In the genomic region with DNA sequence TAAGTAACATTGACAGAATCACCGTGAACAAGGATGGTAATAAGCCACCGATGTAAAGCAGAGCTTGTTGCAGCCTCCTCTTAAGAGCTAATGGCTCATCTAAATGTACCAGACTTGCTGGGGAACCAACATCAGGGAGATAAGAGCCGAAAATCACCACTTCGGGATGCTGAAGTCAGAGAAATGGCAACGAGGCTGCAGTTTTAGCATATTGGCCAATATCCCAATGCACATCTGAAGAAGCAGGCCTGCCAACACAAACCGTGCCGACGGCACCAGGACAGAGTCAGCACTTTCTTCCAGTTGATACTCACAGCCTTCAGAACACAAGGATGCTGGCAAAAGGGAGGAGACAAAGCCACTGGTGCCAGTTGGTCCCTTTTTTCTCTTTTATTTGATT, we compare ENCODE assay signal across 23 mouse cellular contexts.
A peak's percentile ranks its signal among the peaks of the same experiment; 100 is the strongest.
DNase-seq lines count a peak whose midpoint lies in the region; ATAC-seq and TF ChIP-seq lines count a peak whose summit lies in the region.
"Had no signal": no experiment of that assay in that cellular context is flagged by ENCODE, and none has a peak within 500 bp of the region (broad histone marks: within the 10 kb centered on the region; RNA-seq: fewer than 3 reads in every experiment).

No protein-coding gene starts in this region.

- peak; percentile 66 to 72 for DNase-seq in cerebellum, postnatal 10 days
- no peak for DNase-seq in cerebellum, postnatal 36 days
- DNase-seq in hindbrain, embryonic 11.5 days (ENCODE audit: low spot score): no peak
- DNase-seq in midbrain, embryonic 14.5 days: peak; percentile 11
- DNase-seq in brain, embryonic 14.5 days (ENCODE audit: low read depth): peak; percentile 56
- DNase-seq: adrenal gland, adult 2 months; heart, adult 11 months; heart, postnatal 36 days; kidney, adult 8-10 months; kidney, postnatal 4 days; liver; liver, postnatal 0 days; lung, postnatal 14 days; spleen, adult 18-20 months; thymus, adult 18-20 months had no signal

- no peak overlapping the region for H3K4me2 ChIP-seq in hindbrain, embryonic 16.5 days (ENCODE audit: low read length)
- no peak overlapping the region for H3K4me2 ChIP-seq in hindbrain, embryonic 11.5 days (replicated peaks; ENCODE audit: low read depth, low read length)
- H3K4me2 ChIP-seq in midbrain, embryonic 14.5 days (ENCODE audit: low read length): no peak overlapping the region
- no peak overlapping the region for H3K4me2 ChIP-seq in midbrain, embryonic 16.5 days (ENCODE audit: low read length)
- H3K4me2 ChIP-seq in kidney, embryonic 16.5 days (replicated peaks; ENCODE audit: low read depth, low read length): no peak overlapping the region
- H3K4me2 ChIP-seq: embryonic facial prominence, embryonic 12.5 days; heart, embryonic 13.5 days; neural tube, embryonic 13.5 days had no signal

- peaks cover 3% of the 10 kb centered on the region for H3K4me1 ChIP-seq in hindbrain, embryonic 16.5 days (ENCODE audit: control insufficient read depth, insufficient read depth, low read depth, low read length)
- H3K4me1 ChIP-seq in hindbrain, embryonic 11.5 days (replicated peaks; ENCODE audit: control insufficient read depth, insufficient read depth, low read length): no peaks in the 10 kb centered on the region
- no peaks in the 10 kb centered on the region for H3K4me1 ChIP-seq in midbrain, embryonic 14.5 days (ENCODE audit: control insufficient read depth, insufficient read depth, low read length)
- H3K4me1 ChIP-seq in midbrain, embryonic 16.5 days (ENCODE audit: control insufficient read depth, insufficient read depth, low read length): no peaks in the 10 kb centered on the region
- no peaks in the 10 kb centered on the region for H3K4me1 ChIP-seq in kidney, embryonic 16.5 days (ENCODE audit: insufficient read depth, low read length)
- H3K4me1 ChIP-seq: embryonic facial prominence, embryonic 12.5 days; neural tube, embryonic 13.5 days had no signal

- no peak overlapping the region for H3K4me3 ChIP-seq in hindbrain, embryonic 16.5 days (ENCODE audit: low read length)
- no peak overlapping the region for H3K4me3 ChIP-seq in hindbrain, embryonic 11.5 days (ENCODE audit: low read depth, low read length)
- no peak overlapping the region for H3K4me3 ChIP-seq in midbrain, embryonic 14.5 days (replicated peaks; ENCODE audit: low read depth, low read length)
- H3K4me3 ChIP-seq in midbrain, embryonic 16.5 days (ENCODE audit: low read depth, low read length): no peak overlapping the region
- no peak overlapping the region for H3K4me3 ChIP-seq in kidney, embryonic 16.5 days (ENCODE audit: low read length)
- H3K4me3 ChIP-seq: embryonic facial prominence, embryonic 12.5 days; heart, embryonic 13.5 days; megakaryocyte, embryonic 14.5 days; neural tube, embryonic 13.5 days had no signal

- no peak overlapping the region for H3K9ac ChIP-seq in hindbrain, embryonic 16.5 days (ENCODE audit: low read depth, low read length)
- H3K9ac ChIP-seq in hindbrain, embryonic 11.5 days (ENCODE audit: low read depth, low read length): no peak overlapping the region
- H3K9ac ChIP-seq in midbrain, embryonic 14.5 days (replicated peaks; ENCODE audit: low read length): no peak overlapping the region
- no peak overlapping the region for H3K9ac ChIP-seq in midbrain, embryonic 16.5 days (ENCODE audit: low read depth, low read length)
- no peak overlapping the region for H3K9ac ChIP-seq in kidney, embryonic 16.5 days (replicated peaks; ENCODE audit: low read length)
- H3K9ac ChIP-seq: embryonic facial prominence, embryonic 12.5 days; heart, embryonic 13.5 days; liver, postnatal 0 days; neural tube, embryonic 13.5 days had no signal

- peak; percentile 56; the same call in 1 of the 2 replicates for ATAC-seq in hindbrain, embryonic 16.5 days
- ATAC-seq in hindbrain, embryonic 11.5 days (ENCODE audit: low FRiP score): no peak
- no peak for ATAC-seq in midbrain, embryonic 14.5 days (ENCODE audit: low FRiP score, low TSS enrichment)
- no peak for ATAC-seq in midbrain, embryonic 16.5 days
- ATAC-seq in kidney, embryonic 16.5 days (ENCODE audit: low FRiP score, low TSS enrichment): no peak
- ATAC-seq: liver, postnatal 0 days had no signal

- no peaks in the 10 kb centered on the region for H3K9me3 ChIP-seq in hindbrain, embryonic 16.5 days (ENCODE audit: control insufficient read depth, low read length)
- no peaks in the 10 kb centered on the region for H3K9me3 ChIP-seq in hindbrain, embryonic 11.5 days (ENCODE audit: control insufficient read depth, low read length)
- H3K9me3 ChIP-seq in midbrain, embryonic 14.5 days (ENCODE audit: control insufficient read depth, low read length): no peaks in the 10 kb centered on the region
- H3K9me3 ChIP-seq in midbrain, embryonic 16.5 days (replicated peaks; ENCODE audit: control insufficient read depth, low read length, poor library complexity, severe bottlenecking): no peaks in the 10 kb centered on the region
- H3K9me3 ChIP-seq in kidney, embryonic 16.5 days (ENCODE audit: low read length): no peaks in the 10 kb centered on the region
- H3K9me3 ChIP-seq: embryonic facial prominence, embryonic 12.5 days; heart, embryonic 13.5 days; megakaryocyte, embryonic 14.5 days; neural tube, embryonic 13.5 days had no signal

- no peak for TF ChIP-seq CTCF in brain, embryonic 14.5 days (IDR thresholded peaks at IDR 0.05; ENCODE audit: borderline replicate concordance, extremely low read depth, insufficient read depth, insufficient read length)

- no peaks in the 10 kb centered on the region for H3K36me3 ChIP-seq in hindbrain, embryonic 16.5 days (ENCODE audit: control insufficient read depth, insufficient read depth, low read length)
- H3K36me3 ChIP-seq in hindbrain, embryonic 11.5 days (ENCODE audit: control insufficient read depth, insufficient read depth, low read length): no peaks in the 10 kb centered on the region
- H3K36me3 ChIP-seq in midbrain, embryonic 14.5 days (ENCODE audit: control insufficient read depth, insufficient read depth, low read length): no peaks in the 10 kb centered on the region
- no peaks in the 10 kb centered on the region for H3K36me3 ChIP-seq in midbrain, embryonic 16.5 days (ENCODE audit: control insufficient read depth, insufficient read depth, low read length)
- H3K36me3 ChIP-seq in kidney, embryonic 16.5 days (ENCODE audit: insufficient read depth, low read length): no peaks in the 10 kb centered on the region
- H3K36me3 ChIP-seq: embryonic facial prominence, embryonic 12.5 days; heart, embryonic 13.5 days; neural tube, embryonic 13.5 days had no signal

- H3K27me3 ChIP-seq in hindbrain, embryonic 16.5 days (replicated peaks; ENCODE audit: control insufficient read depth, insufficient read depth, low read length): no peaks in the 10 kb centered on the region
- H3K27me3 ChIP-seq in hindbrain, embryonic 11.5 days (ENCODE audit: control insufficient read depth, insufficient read depth, low read length): no peaks in the 10 kb centered on the region
- no peaks in the 10 kb centered on the region for H3K27me3 ChIP-seq in midbrain, embryonic 14.5 days (ENCODE audit: control insufficient read depth, insufficient read depth, low read length)
- H3K27me3 ChIP-seq in midbrain, embryonic 16.5 days (ENCODE audit: control insufficient read depth, insufficient read depth, low read depth, low read length): no peaks in the 10 kb centered on the region
- H3K27me3 ChIP-seq in kidney, embryonic 16.5 days (ENCODE audit: insufficient read depth, low read length): no peaks in the 10 kb centered on the region
- H3K27me3 ChIP-seq: CH12.LX; embryonic facial prominence, embryonic 12.5 days; heart, embryonic 13.5 days; megakaryocyte, embryonic 14.5 days; neural tube, embryonic 13.5 days had no signal

- TF ChIP-seq POLR2A in brain, embryonic 14.5 days (IDR thresholded peaks at IDR 0.05; ENCODE audit: borderline replicate concordance, extremely low read depth, insufficient read depth, insufficient read length, poor library complexity, severe bottlenecking): no peak

- H3K27ac ChIP-seq in hindbrain, embryonic 16.5 days (ENCODE audit: low read depth, low read length): no peak overlapping the region
- H3K27ac ChIP-seq in hindbrain, embryonic 11.5 days (ENCODE audit: low read depth, low read length): no peak overlapping the region
- H3K27ac ChIP-seq in midbrain, embryonic 14.5 days (replicated peaks; ENCODE audit: low read depth, low read length): no peak overlapping the region
- no peak overlapping the region for H3K27ac ChIP-seq in midbrain, embryonic 16.5 days (ENCODE audit: low read length)
- H3K27ac ChIP-seq in kidney, embryonic 16.5 days (ENCODE audit: low read length): no peak overlapping the region
- H3K27ac ChIP-seq: embryonic facial prominence, embryonic 12.5 days; heart, embryonic 13.5 days; neural tube, embryonic 13.5 days had no signal

- WGBS in hindbrain, embryonic 16.5 days: 60% methylated on average over 8 of the region's 8 CpGs
- WGBS in hindbrain, embryonic 11.5 days: 90% methylated on average over 8 of the region's 8 CpGs
- WGBS in midbrain, embryonic 14.5 days: 86% methylated on average over 8 of the region's 8 CpGs
- WGBS in midbrain, embryonic 16.5 days: 80% methylated on average over 8 of the region's 8 CpGs
- 92% methylated on average over 8 of the region's 8 CpGs for WGBS in kidney, embryonic 16.5 days

Comparison
In these comparisons a context has a peak if more than half of its experiments do, and no peak if none do; other contexts are left out.
1. DNase-seq: peak in cerebellum, postnatal 10 days (2 of 2), midbrain, embryonic 14.5 days (single experiment) and brain, embryonic 14.5 days (single experiment); none in cerebellum, postnatal 36 days (0 of 2) and hindbrain, embryonic 11.5 days (single experiment).